Mouse (Mus musculus): Measurements from ENCODE around the gene 2310061I04Rik. TPM values are rescaled to one million over a fixed set of nuclear protein-coding genes. Genes with fewer than 3 reads are reported as not detected.

The 2310061I04Rik gene
- polyA plus RNA-seq, 1 experiment = 52.0 TPM

- Histone ChIP-seq H3K4me3 (replicated peaks; ENCODE audit: control insufficient read depth, low read depth, low read length) (no peak overlapping the region), H3K27ac (ENCODE audit: control insufficient read depth, insufficient read depth, low read depth, low read length, poor library complexity) (no peak overlapping the region), H3K4me1 (ENCODE audit: control insufficient read depth, insufficient read depth, low read length) (no peaks in the 10 kb centered on the region)
- TF ChIP-seq POLR2A (IDR thresholded peaks at IDR 0.05; ENCODE audit: borderline replicate concordance, control insufficient read depth, low read depth, low read length) = no peak
- no peak for TF ChIP-seq CTCF (IDR thresholded peaks at IDR 0.05; ENCODE audit: control insufficient read depth, insufficient read depth, low read length)
- WGBS = 79% methylated on average over 17 of the region's 17 CpGs
Measured at GRCm38 (mm10) chr17:35887725-35888124, 9.5 kb downstream of the 2310061I04Rik start.

- peaks cover 2% of the 10 kb centered on the region; the same call in 1 of the 2 replicates for H3K4me1 ChIP-seq (ENCODE audit: control insufficient read depth, insufficient read depth, low read length)
- no peak overlapping the region for H3K4me3 ChIP-seq (replicated peaks; ENCODE audit: control insufficient read depth, low read depth, low read length)
- no peak overlapping the region for H3K27ac ChIP-seq (ENCODE audit: control insufficient read depth, insufficient read depth, low read depth, low read length, poor library complexity)
- TF ChIP-seq POLR2A (IDR thresholded peaks at IDR 0.05; ENCODE audit: borderline replicate concordance, control insufficient read depth, low read depth, low read length) = no peak
- TF ChIP-seq CTCF (IDR thresholded peaks at IDR 0.05; ENCODE audit: control insufficient read depth, insufficient read depth, low read length) = no peak
- WGBS = 94% methylated on average over 14 of the region's 14 CpGs
Measured at GRCm38 (mm10) chr17:35883777-35884176, 13.5 kb downstream of the 2310061I04Rik start.

GRCm38 (mm10) chr17:35882924-35883323 lies 14.3 kb downstream of the 2310061I04Rik start:
- Histone ChIP-seq H3K27ac (ENCODE audit: control insufficient read depth, insufficient read depth, low read depth, low read length, poor library complexity) (no peak overlapping the region), H3K4me3 (replicated peaks; ENCODE audit: control insufficient read depth, low read depth, low read length) (no peak overlapping the region), H3K4me1 (ENCODE audit: control insufficient read depth, insufficient read depth, low read length) (peaks cover 2% of the 10 kb centered on the region; the same call in 1 of the 2 replicates)
- TF ChIP-seq POLR2A (IDR thresholded peaks at IDR 0.05; ENCODE audit: borderline replicate concordance, control insufficient read depth, low read depth, low read length) = no peak
- TF ChIP-seq CTCF (IDR thresholded peaks at IDR 0.05; ENCODE audit: control insufficient read depth, insufficient read depth, low read length) = no peak
- WGBS = 90% methylated on average over 17 of the region's 17 CpGs

- Histone ChIP-seq H3K4me1 (ENCODE audit: control insufficient read depth, insufficient read depth, low read length) (peaks cover 2% of the 10 kb centered on the region; the same call in 1 of the 2 replicates), H3K27ac (ENCODE audit: control insufficient read depth, insufficient read depth, low read depth, low read length, poor library complexity) (peak within 1 kb of the TSS; percentile 91), H3K4me3 (replicated peaks; ENCODE audit: control insufficient read depth, low read depth, low read length) (peak within 1 kb of the TSS; percentile 90)
- 6% methylated on average over 66 of the region's 66 CpGs for WGBS
- peak; percentile 89 for TF ChIP-seq CTCF (IDR thresholded peaks at IDR 0.05; ENCODE audit: control insufficient read depth, insufficient read depth, low read length)
- peak; percentile 75; the same call in 1 of the 2 replicates for TF ChIP-seq POLR2A (IDR thresholded peaks at IDR 0.05; ENCODE audit: borderline replicate concordance, control insufficient read depth, low read depth, low read length)
Measured at GRCm38 (mm10) chr17:35879245-35880057, 17.8 kb downstream of the 2310061I04Rik start, which contains the start of gene Dhx16. TSS of gene Dhx16 (plus strand) at chr17:35879819.

GRCm38 (mm10) chr17:35874721-35875120 lies 22.5 kb downstream of the 2310061I04Rik start:
- 75% methylated on average over 6 of the region's 6 CpGs for WGBS
- Histone ChIP-seq H3K4me3 (replicated peaks; ENCODE audit: control insufficient read depth, low read depth, low read length) (no peak overlapping the region), H3K27ac (ENCODE audit: control insufficient read depth, insufficient read depth, low read depth, low read length, poor library complexity) (no peak overlapping the region), H3K4me1 (ENCODE audit: control insufficient read depth, insufficient read depth, low read length) (peaks cover 4% of the 10 kb centered on the region)
- TF ChIP-seq POLR2A (IDR thresholded peaks at IDR 0.05; ENCODE audit: borderline replicate concordance, control insufficient read depth, low read depth, low read length) (no peak), CTCF (IDR thresholded peaks at IDR 0.05; ENCODE audit: control insufficient read depth, insufficient read depth, low read length) (no peak)

- 24% methylated on average over 21 of the region's 21 CpGs for WGBS
- no peak overlapping the region for H3K4me3 ChIP-seq (replicated peaks; ENCODE audit: control insufficient read depth, low read depth, low read length)
- TF ChIP-seq POLR2A (IDR thresholded peaks at IDR 0.05; ENCODE audit: borderline replicate concordance, control insufficient read depth, low read depth, low read length) (no peak), CTCF (IDR thresholded peaks at IDR 0.05; ENCODE audit: control insufficient read depth, insufficient read depth, low read length) (peak; percentile 96)
- H3K4me1 ChIP-seq (ENCODE audit: control insufficient read depth, insufficient read depth, low read length) = peaks cover 4% of the 10 kb centered on the region
- no peak overlapping the region; the same call in 1 of the 2 replicates for H3K27ac ChIP-seq (ENCODE audit: control insufficient read depth, insufficient read depth, low read depth, low read length, poor library complexity)
Measured at GRCm38 (mm10) chr17:35873774-35874519, 23.3 kb downstream of the 2310061I04Rik start.

GRCm38 (mm10) chr17:35870884-35871696 lies 26.1 kb downstream of the 2310061I04Rik start:
- Histone ChIP-seq H3K4me3 (replicated peaks; ENCODE audit: control insufficient read depth, low read depth, low read length) (peak overlapping the region; percentile 67), H3K4me1 (ENCODE audit: control insufficient read depth, insufficient read depth, low read length) (peaks cover 4% of the 10 kb centered on the region), H3K27ac (ENCODE audit: control insufficient read depth, insufficient read depth, low read depth, low read length, poor library complexity) (peak overlapping the region; percentile 87)
- peak; percentile 44 for TF ChIP-seq CTCF (IDR thresholded peaks at IDR 0.05; ENCODE audit: control insufficient read depth, insufficient read depth, low read length)
- no peak for TF ChIP-seq POLR2A (IDR thresholded peaks at IDR 0.05; ENCODE audit: borderline replicate concordance, control insufficient read depth, low read depth, low read length)
- WGBS = 24% methylated on average over 8 of the region's 8 CpGs

All from bone marrow, adult 2 months (tissue).